Mouse (Mus musculus) adrenal gland, postnatal 25 days (tissue): ENCODE measurements at regions not wholly inside any gene's neighbourhood (a gene's known extent, or its start where the extent isn't known, plus 50 kb on each side); places are given as distances from the start of the nearest gene placed in this dataset.

Experiments used
- DNase-seq: peaks from one replicate; pipeline ENCODE4 v3.0.0; 2021; ENCODE audit warnings: mixed read lengths

DNA sequence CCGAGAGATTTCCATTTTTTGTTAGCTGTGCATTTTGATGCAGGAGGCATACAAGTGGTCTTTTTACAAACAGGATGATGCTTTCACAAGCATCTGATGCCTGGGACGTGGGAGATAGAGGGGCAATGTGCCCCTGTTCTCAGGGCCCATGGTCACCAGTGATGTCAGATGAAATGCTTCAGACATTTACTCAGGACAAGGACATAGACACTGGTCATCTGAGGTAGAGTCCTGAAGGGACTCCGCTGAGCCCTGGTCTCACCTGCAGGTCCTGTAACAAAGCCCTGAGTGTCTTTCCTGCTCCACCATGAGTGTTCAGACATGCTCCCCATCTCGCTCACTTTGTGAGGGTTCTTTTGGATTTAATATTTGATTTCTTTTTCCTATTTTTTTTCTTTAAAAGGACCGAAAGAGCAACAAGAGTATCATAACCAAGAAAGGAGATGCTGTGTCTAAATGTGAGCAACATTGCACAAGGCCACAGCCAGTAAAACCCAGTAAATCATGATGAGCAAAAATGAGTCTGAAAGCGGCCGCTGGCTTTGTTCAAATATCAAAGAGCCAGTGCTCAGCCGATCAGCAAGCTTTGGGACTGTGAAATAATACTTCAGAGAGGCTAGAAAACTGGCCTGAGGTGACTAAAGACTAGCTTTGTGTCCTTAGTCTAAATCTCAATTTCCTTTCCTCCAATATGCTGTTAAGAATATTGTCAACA is 430.1 kb downstream of the Ate1 start:
- DNase-seq = peak; percentile 20

DNA sequence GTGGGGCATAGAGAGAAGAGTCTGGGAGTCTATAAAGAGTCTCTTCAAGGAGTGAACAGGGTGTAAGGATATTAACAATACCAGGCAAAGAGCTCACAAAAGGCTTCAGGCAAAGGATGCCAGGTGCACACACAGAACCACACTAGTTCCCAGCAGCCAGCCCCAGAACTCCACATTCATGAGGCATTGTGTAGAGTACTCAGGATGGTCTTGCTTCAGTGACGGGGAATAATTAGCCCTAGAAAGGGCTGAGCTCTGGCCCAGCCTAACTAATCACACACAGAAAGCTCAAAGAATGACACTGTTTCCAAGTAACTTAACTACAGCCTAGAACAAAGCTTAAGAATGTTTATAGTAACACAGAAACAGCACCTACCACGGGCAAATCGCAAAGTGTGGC is 428.2 kb downstream of the Ate1 start:
- DNase-seq = no peak

DNA sequence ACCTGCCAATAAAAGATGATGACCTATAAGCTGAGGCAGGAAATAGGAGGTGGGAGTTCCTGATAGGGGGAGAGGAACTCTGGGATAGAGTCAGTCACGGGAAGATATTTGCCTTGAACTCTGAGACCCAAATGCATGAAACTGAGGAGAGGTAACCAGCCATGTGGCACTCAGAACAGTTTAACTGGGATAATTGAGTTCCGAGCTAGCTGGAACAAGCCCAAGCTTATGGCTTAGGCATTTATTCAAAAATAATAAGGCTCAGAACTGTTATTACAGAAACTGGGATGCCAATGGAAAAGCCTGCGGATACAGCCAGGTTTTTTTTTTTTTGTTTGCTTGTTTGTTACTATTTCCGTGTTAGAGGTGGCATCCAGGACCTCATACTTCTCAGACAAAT is 425.0 kb downstream of the Ate1 start:
- DNase-seq = no peak

DNA sequence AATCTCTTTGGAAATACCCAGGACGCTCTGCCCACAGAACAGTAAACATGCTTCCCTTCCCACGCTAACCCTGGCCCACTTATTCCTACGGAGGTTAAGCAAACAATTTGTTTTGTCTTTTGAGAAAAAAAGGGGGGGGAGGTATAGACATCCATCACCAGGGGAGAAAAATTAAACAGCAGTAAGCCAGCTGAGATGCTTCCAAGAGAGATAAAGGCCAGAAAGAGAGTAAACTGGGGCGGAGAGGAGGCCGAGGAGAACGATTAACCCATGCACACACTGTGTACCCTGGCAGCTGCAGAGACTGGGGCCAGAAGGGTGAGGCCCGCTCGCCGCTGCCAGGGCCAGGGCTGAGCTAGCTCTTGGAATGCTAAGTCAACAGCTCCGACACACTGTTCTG is 421.6 kb downstream of the Ate1 start:
- peak; percentile 29 for DNase-seq

DNA sequence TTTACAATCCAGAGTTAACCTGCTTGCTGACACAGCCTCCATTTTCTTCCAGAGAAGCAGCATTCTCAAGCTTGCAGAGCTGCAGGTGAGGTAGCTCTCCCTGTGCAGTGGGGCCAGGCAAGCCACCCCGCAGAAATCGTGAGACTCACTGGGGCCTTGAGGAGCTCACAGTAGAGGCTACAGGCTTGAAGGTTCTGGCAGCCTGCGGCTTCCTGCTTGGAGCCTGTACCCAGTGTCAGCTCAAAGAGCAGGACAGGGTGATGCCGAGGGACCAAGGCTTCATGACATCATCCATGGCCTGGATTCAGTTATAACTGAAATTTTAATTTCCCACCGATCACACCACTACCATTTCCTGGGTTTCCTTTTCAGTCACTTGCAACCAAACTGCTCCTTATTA is 417.5 kb downstream of the Ate1 start:
- no peak for DNase-seq

DNA sequence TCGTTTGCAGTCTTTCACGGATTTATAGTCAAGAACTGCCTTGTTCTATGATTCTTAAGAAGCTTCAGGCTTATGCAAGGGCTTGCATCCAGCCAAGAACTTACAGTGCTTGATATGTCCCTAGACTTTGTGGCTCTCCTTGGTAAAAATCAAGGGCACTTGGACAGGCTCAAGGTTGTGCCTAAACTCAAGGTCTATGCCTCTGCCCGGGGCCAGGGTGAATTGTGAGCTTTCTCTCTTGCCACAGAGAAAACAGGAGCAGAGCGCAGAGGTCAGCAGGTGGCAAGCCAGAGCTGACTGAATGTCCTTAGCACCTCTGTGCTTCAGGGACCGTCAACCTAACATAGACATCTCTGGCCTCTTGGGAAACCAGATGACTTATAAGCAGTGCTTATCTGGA is 413.2 kb downstream of the Ate1 start:
- DNase-seq = peak; percentile 46

DNA sequence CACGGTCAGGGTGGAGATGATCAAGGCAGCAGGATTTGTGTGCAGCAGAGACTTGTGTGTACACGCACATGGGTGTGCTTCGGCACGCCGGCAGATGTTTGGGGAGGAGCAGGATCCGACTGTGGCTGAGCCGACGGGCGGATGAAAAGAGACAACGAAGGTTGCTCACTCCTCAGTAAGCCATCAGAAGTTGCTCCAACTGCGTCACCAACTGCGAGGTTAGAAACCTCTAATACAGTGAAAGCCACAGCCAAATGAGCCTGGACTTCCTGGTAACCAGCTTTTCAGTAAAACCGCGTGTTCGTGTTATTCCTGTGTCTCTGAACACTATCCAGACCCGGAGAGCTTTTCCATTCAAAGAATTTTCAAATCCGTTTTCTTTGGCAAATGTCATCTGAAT is 411.8 kb downstream of the Ate1 start:
- DNase-seq = no peak
